Mouse (Mus musculus) testis, adult 2 months (tissue): ENCODE measurements around the gene Mast4.

Experiments used
- CTCF ChIP-seq: fragments of 200-500 bp; IDR thresholded peaks from 2 replicates; pipeline ENCODE4 v1.5.1; 2012; ENCODE audit warnings: low read depth, mild to moderate bottlenecking, inconsistent platforms, low read length, moderate library complexity; ENCODE audit not compliant: control insufficient read depth, insufficient read depth, insufficient replicate concordance
- POLR2A ChIP-seq: fragments of 200-500 bp; IDR thresholded peaks from 2 replicates; pipeline ENCODE4 v1.6.1; 2012; ENCODE audit warnings: low read depth, mild to moderate bottlenecking, inconsistent platforms, low read length, moderate library complexity; ENCODE audit not compliant: control insufficient read depth

DNA sequence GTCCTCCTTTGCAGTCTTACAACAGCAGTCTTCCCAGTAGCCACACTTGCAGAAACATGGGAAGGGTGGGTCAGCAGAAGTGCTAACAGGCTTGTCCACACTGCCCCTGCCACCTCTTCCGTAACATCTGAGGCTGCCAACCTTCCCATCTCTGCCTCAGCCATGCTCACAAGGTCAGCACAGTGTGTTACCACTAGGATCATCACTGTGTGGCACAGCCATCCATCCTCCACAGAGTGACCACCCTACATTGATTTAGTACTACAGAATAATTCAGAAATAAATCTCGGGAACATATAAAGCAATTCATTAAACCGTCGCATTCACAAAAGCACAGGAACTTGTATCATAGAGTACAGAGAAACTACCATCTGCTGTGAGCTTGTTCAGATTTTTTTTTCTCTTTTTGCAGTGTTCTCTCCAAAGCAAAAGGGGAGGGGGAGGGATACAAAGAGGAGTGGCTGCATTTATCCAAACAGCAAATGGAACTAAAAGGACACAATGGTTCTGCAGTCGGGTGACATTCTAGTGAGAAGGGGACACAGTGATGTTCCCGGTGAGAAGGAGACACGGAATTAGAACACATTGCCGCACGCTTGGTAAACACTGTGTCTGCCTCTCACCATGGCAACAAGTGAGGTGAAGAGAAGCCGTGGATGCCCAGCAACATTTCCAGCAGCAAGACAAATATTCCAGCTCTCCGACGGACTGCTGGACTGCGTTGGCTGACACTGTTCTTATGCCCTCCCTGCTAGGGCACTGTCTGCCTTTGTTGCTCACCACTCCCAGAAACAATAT is 388.1 kb downstream of the Mast4 start:
- TF ChIP-seq CTCF (no peak), POLR2A (no peak)
